Mouse (Mus musculus) layer of hippocampus, adult 11-12 months (tissue): ENCODE results near the gene Gm906.
"Not testable (repeated sequence)": the region's sequence is repeated elsewhere in the genome, so short reads cannot be mapped to it uniquely, and the experiment has no call there.

Source experiments
- DNase-seq: peaks from one replicate; pipeline ENCODE4 v3.0.0; 2022; ENCODE audit warnings: low spot score

Gm906 gene

DNA sequence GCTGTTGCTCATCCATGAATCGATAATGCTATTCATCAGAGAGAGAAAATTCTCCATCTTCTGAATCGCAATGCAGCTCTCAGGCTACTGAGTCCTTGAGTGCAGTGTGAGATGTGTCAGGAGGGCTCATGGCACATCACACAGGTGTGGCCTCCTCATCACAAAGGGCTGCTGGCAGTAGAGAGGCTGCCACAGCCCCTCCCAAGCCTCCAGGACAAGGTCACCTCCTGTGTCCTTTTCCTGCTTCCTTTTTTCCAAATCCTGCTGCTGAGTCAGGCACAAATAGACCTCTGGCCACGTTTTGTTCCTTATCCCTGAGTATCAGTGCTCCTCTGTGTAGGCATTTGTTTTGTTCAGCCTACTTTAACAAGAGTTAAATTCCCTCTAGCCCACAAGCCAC is at the start of gene Gm906:
Gene Gm906 (minus strand): TSS at position 101 of the 400 bp plus-strand sequence.
- not testable (repeated sequence) for DNase-seq

DNA sequence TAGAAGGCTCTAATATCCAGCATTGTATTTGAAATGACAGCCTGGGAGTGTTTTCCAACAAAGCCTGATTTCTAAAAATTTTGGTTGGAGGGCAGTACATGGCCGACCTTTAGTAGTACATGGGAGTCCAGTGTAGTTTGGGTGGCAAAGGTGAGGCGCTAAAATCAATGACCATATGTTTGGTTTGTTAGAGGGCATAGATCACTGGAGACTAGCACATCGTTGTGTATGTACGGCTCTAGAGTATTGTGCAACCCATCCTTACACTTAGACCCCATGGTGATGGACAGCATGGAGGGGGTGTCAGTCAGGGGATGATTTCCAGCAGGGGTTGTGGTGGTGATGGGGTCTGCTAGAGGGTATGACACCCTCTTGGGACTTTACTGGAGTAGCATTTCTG is 33.2 kb upstream of the Gm906 start:
- not testable (repeated sequence) for DNase-seq

- DNase-seq = no peak
Measured at GRCm38 (mm10) chr13:50236487-50236886, 13.6 kb downstream of the Gm906 start.

DNA sequence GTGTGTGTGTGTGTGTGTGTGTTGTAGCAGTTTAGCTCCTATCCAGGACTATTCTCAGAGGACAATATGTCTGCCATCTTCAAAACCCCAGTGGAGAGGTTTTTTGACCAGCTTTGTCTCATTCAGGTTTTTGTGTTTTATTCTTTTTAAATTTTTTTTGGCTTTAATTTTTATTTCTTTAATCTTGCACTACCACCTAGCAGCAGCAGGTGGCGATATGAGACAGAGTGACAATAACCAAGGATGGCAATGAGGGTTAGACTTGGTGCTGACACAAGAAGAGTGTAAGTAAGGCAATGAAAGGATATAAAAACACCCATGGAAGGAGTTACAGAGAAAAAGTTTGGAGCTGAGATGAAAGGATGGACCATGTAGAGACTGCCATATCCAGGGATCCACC is 38.3 kb downstream of the Gm906 start:
- peak; percentile 25 for DNase-seq

DNA sequence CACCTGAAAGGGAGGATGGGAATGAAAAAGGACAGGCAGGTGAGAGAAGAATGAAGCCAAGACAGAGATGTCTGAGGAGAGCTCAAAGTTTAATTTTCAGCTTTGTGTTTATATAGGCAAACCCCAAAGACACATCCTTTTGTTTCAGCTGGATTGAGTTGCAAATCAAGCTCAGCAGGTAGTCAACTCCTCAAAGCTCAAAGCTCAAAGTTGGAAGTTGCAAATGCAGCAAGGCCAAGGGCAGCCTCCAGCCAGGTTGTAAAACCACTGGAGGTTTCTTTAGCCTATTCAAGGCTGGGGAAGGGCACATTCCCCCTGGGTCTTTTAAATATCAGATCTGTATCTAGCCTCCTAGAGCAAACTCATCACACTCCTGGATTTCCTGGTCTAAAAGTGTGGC is 39.9 kb downstream of the Gm906 start:
- DNase-seq = not testable (repeated sequence)

DNA sequence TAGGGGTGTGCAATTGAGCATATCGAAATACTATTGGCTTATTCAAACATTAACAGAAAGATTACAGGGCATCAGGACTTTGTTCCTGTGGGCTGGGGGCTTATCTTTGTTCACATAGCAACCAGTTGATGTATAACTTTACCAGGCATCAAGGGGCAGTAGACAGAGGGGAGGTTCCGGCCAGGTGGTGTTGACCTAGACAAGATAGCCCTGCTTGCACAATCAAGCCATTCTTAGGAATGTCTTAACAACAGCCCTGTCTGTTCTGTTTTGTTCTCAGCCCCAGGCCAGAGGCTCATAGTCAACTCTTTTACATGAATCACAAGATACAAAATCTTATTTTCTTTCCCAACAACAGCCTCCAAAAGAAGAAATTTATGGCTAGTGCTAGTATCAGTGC is 40.5 kb downstream of the Gm906 start:
- DNase-seq = not testable (repeated sequence)

GRCm38 (mm10) chr13:50207966-50208365 is 42.1 kb downstream of the Gm906 start:
- no peak for DNase-seq

GRCm38 (mm10) chr13:50196831-50197230 is 53.3 kb downstream of the Gm906 start:
- not testable (repeated sequence) for DNase-seq
